Mouse (Mus musculus) stomach, postnatal 0 days (tissue): ENCODE measurements around the gene Usf1.
A peak's percentile ranks its signal among the peaks of the same experiment; 100 is the strongest.

ENCODE experiments used
- CTCF ChIP-seq: IDR thresholded peaks from 2 replicates; pipeline ENCODE4 v1.5.1; 2016; ENCODE audit warnings: antibody characterized with exemption, low read depth, mild to moderate bottlenecking, moderate library complexity
- EP300 ChIP-seq: optimal IDR thresholded peaks from 2 replicates; pipeline ENCODE3; 2016; ENCODE audit warnings: antibody characterized with exemption

- TF ChIP-seq EP300: no peak
- TF ChIP-seq CTCF: peak; percentile 52
Measured at GRCm38 (mm10) chr1:171385171-171385570, 25.9 kb upstream of the Usf1 start.
